Mouse (Mus musculus): ENCODE results near the gene Lce1l. TPM values are rescaled to one million over a fixed set of nuclear protein-coding genes. Genes with fewer than 3 reads are reported as not detected.
"Not testable (repeated sequence)": the region's sequence is repeated elsewhere in the genome, so short reads cannot be mapped to it uniquely, and the experiment has no call there.

Gene Lce1l
- not detected in 2 replicates for polyA plus RNA-seq (2015; fragmentation: Nextera tagmentation; extraction: Ambion mirVana)

GRCm38 (mm10) chr3:92851186-92851585 is at the start of gene Lce1l:
Gene Lce1l, minus strand, starts transcription at chr3:92851286.
- no peaks in the 10 kb centered on the region for H3K4me1 ChIP-seq (replicated peaks; ENCODE audit: control insufficient read depth, insufficient read depth, low read length)
- H3K27ac ChIP-seq (ENCODE audit: low read length): no peak within 1 kb of the TSS
- no peak within 1 kb of the TSS for H3K9ac ChIP-seq (ENCODE audit: low read length)
- H3K4me3 ChIP-seq (ENCODE audit: low read length): no peak within 1 kb of the TSS
- no peaks in the 10 kb centered on the region for H3K27me3 ChIP-seq (ENCODE audit: control insufficient read depth, insufficient read depth, low read depth, low read length)
- 78% methylated on average over 3 of the region's 3 CpGs for WGBS
- H3K36me3 ChIP-seq (ENCODE audit: control insufficient read depth, insufficient read depth, low read length): no peaks in the 10 kb centered on the region
- H3K4me2 ChIP-seq (ENCODE audit: low read depth, low read length): no peak within 1 kb of the TSS
- H3K9me3 ChIP-seq (ENCODE audit: control insufficient read depth, low read length): no peaks in the 10 kb centered on the region
- no peak for ATAC-seq (ENCODE audit: low read depth)

- Histone ChIP-seq H3K4me2 (ENCODE audit: low read depth, low read length) (no peak overlapping the region), H3K4me3 (ENCODE audit: low read length) (no peak overlapping the region), H3K4me1 (replicated peaks; ENCODE audit: control insufficient read depth, insufficient read depth, low read length) (no peaks in the 10 kb centered on the region), H3K27me3 (ENCODE audit: control insufficient read depth, insufficient read depth, low read depth, low read length) (no peaks in the 10 kb centered on the region), H3K36me3 (ENCODE audit: control insufficient read depth, insufficient read depth, low read length) (no peaks in the 10 kb centered on the region), H3K27ac (ENCODE audit: low read length) (no peak overlapping the region), H3K9ac (ENCODE audit: low read length) (no peak overlapping the region), H3K9me3 (ENCODE audit: control insufficient read depth, low read length) (no peaks in the 10 kb centered on the region)
- WGBS: 49% methylated on average over 1 of the region's 1 CpGs
- ATAC-seq (ENCODE audit: low read depth): no peak
Measured at GRCm38 (mm10) chr3:92894489-92894888, 43.4 kb upstream of the Lce1l start.

- H3K9ac ChIP-seq (ENCODE audit: low read length): no peak overlapping the region
- H3K27ac ChIP-seq (ENCODE audit: low read length): no peak overlapping the region
- no peak overlapping the region for H3K4me3 ChIP-seq (ENCODE audit: low read length)
- no peaks in the 10 kb centered on the region for H3K4me1 ChIP-seq (replicated peaks; ENCODE audit: control insufficient read depth, insufficient read depth, low read length)
- ATAC-seq (ENCODE audit: low read depth): peak; percentile 60
- H3K36me3 ChIP-seq (ENCODE audit: control insufficient read depth, insufficient read depth, low read length): no peaks in the 10 kb centered on the region
- no peaks in the 10 kb centered on the region for H3K27me3 ChIP-seq (ENCODE audit: control insufficient read depth, insufficient read depth, low read depth, low read length)
- H3K4me2 ChIP-seq (ENCODE audit: low read depth, low read length): no peak overlapping the region
- H3K9me3 ChIP-seq (ENCODE audit: control insufficient read depth, low read length): no peaks in the 10 kb centered on the region
- WGBS: 46% methylated on average over 3 of the region's 3 CpGs
Measured at GRCm38 (mm10) chr3:92894063-92894462, 43.0 kb upstream of the Lce1l start.

GRCm38 (mm10) chr3:92874180-92874579 is 23.1 kb upstream of the Lce1l start:
- Histone ChIP-seq H3K4me3 (ENCODE audit: low read length) (no peak overlapping the region), H3K9me3 (ENCODE audit: control insufficient read depth, low read length) (no peaks in the 10 kb centered on the region), H3K27ac (ENCODE audit: low read length) (no peak overlapping the region), H3K4me1 (replicated peaks; ENCODE audit: control insufficient read depth, insufficient read depth, low read length) (no peaks in the 10 kb centered on the region), H3K9ac (ENCODE audit: low read length) (no peak overlapping the region), H3K4me2 (ENCODE audit: low read depth, low read length) (no peak overlapping the region), H3K36me3 (ENCODE audit: control insufficient read depth, insufficient read depth, low read length) (no peaks in the 10 kb centered on the region), H3K27me3 (ENCODE audit: control insufficient read depth, insufficient read depth, low read depth, low read length) (no peaks in the 10 kb centered on the region)
- no peak for ATAC-seq (ENCODE audit: low read depth)
- WGBS: 70% methylated on average over 3 of the region's 3 CpGs

- no peaks in the 10 kb centered on the region for H3K9me3 ChIP-seq (ENCODE audit: control insufficient read depth, low read length)
- H3K9ac ChIP-seq (ENCODE audit: low read length): no peak within 1 kb of the TSS
- ATAC-seq (ENCODE audit: low read depth): no peak
- H3K27ac ChIP-seq (ENCODE audit: low read length): no peak within 1 kb of the TSS
- no peaks in the 10 kb centered on the region for H3K4me1 ChIP-seq (replicated peaks; ENCODE audit: control insufficient read depth, insufficient read depth, low read length)
- 64% methylated on average over 4 of the region's 4 CpGs for WGBS
- no peaks in the 10 kb centered on the region for H3K36me3 ChIP-seq (ENCODE audit: control insufficient read depth, insufficient read depth, low read length)
- H3K4me3 ChIP-seq (ENCODE audit: low read length): no peak within 1 kb of the TSS
- H3K4me2 ChIP-seq (ENCODE audit: low read depth, low read length): no peak within 1 kb of the TSS
- no peaks in the 10 kb centered on the region for H3K27me3 ChIP-seq (ENCODE audit: control insufficient read depth, insufficient read depth, low read depth, low read length)
Measured at GRCm38 (mm10) chr3:92870116-92870515, 19.0 kb upstream of the Lce1l start, which contains the start of gene 2310050C09Rik. Gene 2310050C09Rik, minus strand, starts transcription at chr3:92870216.

- H3K27ac ChIP-seq (ENCODE audit: low read length): no peak within 1 kb of the TSS
- H3K4me2 ChIP-seq (ENCODE audit: low read depth, low read length): no peak within 1 kb of the TSS
- WGBS: 7% methylated on average over 1 of the region's 1 CpGs
- H3K36me3 ChIP-seq (ENCODE audit: control insufficient read depth, insufficient read depth, low read length): no peaks in the 10 kb centered on the region
- no peak for ATAC-seq (ENCODE audit: low read depth)
- H3K9ac ChIP-seq (ENCODE audit: low read length): no peak within 1 kb of the TSS
- no peaks in the 10 kb centered on the region for H3K4me1 ChIP-seq (replicated peaks; ENCODE audit: control insufficient read depth, insufficient read depth, low read length)
- H3K27me3 ChIP-seq (ENCODE audit: control insufficient read depth, insufficient read depth, low read depth, low read length): no peaks in the 10 kb centered on the region
- H3K4me3 ChIP-seq (ENCODE audit: low read length): no peak within 1 kb of the TSS
- no peaks in the 10 kb centered on the region for H3K9me3 ChIP-seq (ENCODE audit: control insufficient read depth, low read length)
Measured at GRCm38 (mm10) chr3:92827108-92827507, 24.0 kb downstream of the Lce1l start, which contains the start of gene Kprp. Gene Kprp, minus strand, starts transcription at chr3:92827247.

GRCm38 (mm10) chr3:92825808-92826207 is 25.3 kb downstream of the Lce1l start:
- Histone ChIP-seq H3K9ac (ENCODE audit: low read length) (no peak overlapping the region), H3K27me3 (ENCODE audit: control insufficient read depth, insufficient read depth, low read depth, low read length) (no peaks in the 10 kb centered on the region), H3K9me3 (ENCODE audit: control insufficient read depth, low read length) (no peaks in the 10 kb centered on the region), H3K4me3 (ENCODE audit: low read length) (no peak overlapping the region), H3K4me2 (ENCODE audit: low read depth, low read length) (no peak overlapping the region), H3K36me3 (ENCODE audit: control insufficient read depth, insufficient read depth, low read length) (no peaks in the 10 kb centered on the region), H3K27ac (ENCODE audit: low read length) (no peak overlapping the region), H3K4me1 (replicated peaks; ENCODE audit: control insufficient read depth, insufficient read depth, low read length) (no peaks in the 10 kb centered on the region)
- ATAC-seq (ENCODE audit: low read depth): no peak
- 19% methylated on average over 1 of the region's 1 CpGs for WGBS

- not testable (repeated sequence) for H3K4me1 ChIP-seq (replicated peaks; ENCODE audit: control insufficient read depth, insufficient read depth, low read length); H3K4me2 ChIP-seq (ENCODE audit: low read depth, low read length); H3K9ac ChIP-seq (ENCODE audit: low read length); H3K4me3 ChIP-seq (ENCODE audit: low read length); ATAC-seq (ENCODE audit: low read depth); H3K9me3 ChIP-seq (ENCODE audit: control insufficient read depth, low read length); H3K27ac ChIP-seq (ENCODE audit: low read length); H3K36me3 ChIP-seq (ENCODE audit: control insufficient read depth, insufficient read depth, low read length); H3K27me3 ChIP-seq (ENCODE audit: control insufficient read depth, insufficient read depth, low read depth, low read length)
- WGBS: 91% methylated on average over 2 of the region's 2 CpGs
Measured at GRCm38 (mm10) chr3:92816036-92816435, 35.0 kb downstream of the Lce1l start.

- Histone ChIP-seq H3K4me3 (ENCODE audit: low read length) (no peak overlapping the region), H3K27ac (ENCODE audit: low read length) (no peak overlapping the region), H3K4me2 (ENCODE audit: low read depth, low read length) (no peak overlapping the region), H3K9ac (ENCODE audit: low read length) (no peak overlapping the region), H3K4me1 (replicated peaks; ENCODE audit: control insufficient read depth, insufficient read depth, low read length) (no peaks in the 10 kb centered on the region), H3K36me3 (ENCODE audit: control insufficient read depth, insufficient read depth, low read length) (no peaks in the 10 kb centered on the region), H3K9me3 (ENCODE audit: control insufficient read depth, low read length) (no peaks in the 10 kb centered on the region), H3K27me3 (ENCODE audit: control insufficient read depth, insufficient read depth, low read depth, low read length) (no peaks in the 10 kb centered on the region)
- 91% methylated on average over 3 of the region's 3 CpGs for WGBS
- ATAC-seq (ENCODE audit: low read depth): no peak
Measured at GRCm38 (mm10) chr3:92815581-92815980, 35.5 kb downstream of the Lce1l start.

- Histone ChIP-seq H3K4me2 (ENCODE audit: low read depth, low read length) (no peak within 1 kb of the TSS), H3K27ac (ENCODE audit: low read length) (no peak within 1 kb of the TSS), H3K9ac (ENCODE audit: low read length) (no peak within 1 kb of the TSS), H3K4me3 (ENCODE audit: low read length) (no peak within 1 kb of the TSS), H3K4me1 (replicated peaks; ENCODE audit: control insufficient read depth, insufficient read depth, low read length) (no peaks in the 10 kb centered on the region), H3K9me3 (ENCODE audit: control insufficient read depth, low read length) (no peaks in the 10 kb centered on the region), H3K36me3 (ENCODE audit: control insufficient read depth, insufficient read depth, low read length) (no peaks in the 10 kb centered on the region), H3K27me3 (ENCODE audit: control insufficient read depth, insufficient read depth, low read depth, low read length) (no peaks in the 10 kb centered on the region)
- no peak for ATAC-seq (ENCODE audit: low read depth)
Measured at GRCm38 (mm10) chr3:92807791-92808190, 43.3 kb downstream of the Lce1l start, which contains the start of gene Lce1k. Gene Lce1k, minus strand, starts transcription at chr3:92807891.

Measured in lung, embryonic 16.5 days (tissue).